Mouse (Mus musculus): ENCODE measurements around the gene Dchs2. TPM values are rescaled to one million over a fixed set of nuclear protein-coding genes. Genes with fewer than 3 reads are reported as not detected.

Gene Dchs2
- polyA plus RNA-seq, 2 experiments, result 1.7 to 2.1 TPM

DNA sequence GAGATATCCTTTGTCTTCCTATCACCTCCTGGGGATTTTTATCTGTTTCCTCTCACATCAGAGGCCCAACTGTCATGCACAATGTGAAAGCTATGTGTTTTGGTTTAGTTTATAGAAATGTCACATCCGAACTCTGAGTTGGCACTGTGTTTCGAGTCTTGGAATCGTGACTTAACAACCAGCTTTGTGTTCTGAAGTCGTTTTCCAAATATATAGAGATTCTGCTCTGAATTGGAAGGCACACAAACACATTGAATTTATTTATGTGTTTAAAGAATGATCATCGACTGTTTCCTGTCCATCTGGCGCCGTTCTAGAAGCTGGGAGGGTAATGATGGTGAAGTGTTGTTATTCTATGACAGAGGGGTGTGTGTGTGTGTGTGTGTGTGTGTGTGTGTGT is 84.8 kb downstream of the Dchs2 start:
- no peaks in the 10 kb centered on the region for H3K9me3 ChIP-seq (ENCODE audit: control insufficient read depth, low read length)
- no peak overlapping the region for H3K27ac ChIP-seq (replicated peaks; ENCODE audit: low read depth, low read length)
- H3K4me2 ChIP-seq (replicated peaks; ENCODE audit: low read depth, low read length, severe bottlenecking), result no peak overlapping the region
- H3K4me3 ChIP-seq (replicated peaks; ENCODE audit: low read length), result no peak overlapping the region
- H3K9ac ChIP-seq (ENCODE audit: low read depth, low read length, severe bottlenecking), result no peak overlapping the region
- H3K36me3 ChIP-seq (ENCODE audit: control insufficient read depth, insufficient read depth, low read length), result no peaks in the 10 kb centered on the region
- peak; percentile 22 for DNase-seq (ENCODE audit: low spot score)
- no peak for ATAC-seq (ENCODE audit: low FRiP score, low read depth)
- no peak for TF ChIP-seq POLR2A (IDR thresholded peaks at IDR 0.05; ENCODE audit: borderline replicate concordance, extremely low read depth, insufficient read depth, insufficient read length)
- no peaks in the 10 kb centered on the region for H3K27me3 ChIP-seq (ENCODE audit: control insufficient read depth, insufficient read depth, low read length)
- 55% methylated on average over 7 of the region's 7 CpGs for WGBS
- H3K4me1 ChIP-seq (ENCODE audit: control insufficient read depth, insufficient read depth, low read length), result peaks cover 16% of the 10 kb centered on the region

DNA sequence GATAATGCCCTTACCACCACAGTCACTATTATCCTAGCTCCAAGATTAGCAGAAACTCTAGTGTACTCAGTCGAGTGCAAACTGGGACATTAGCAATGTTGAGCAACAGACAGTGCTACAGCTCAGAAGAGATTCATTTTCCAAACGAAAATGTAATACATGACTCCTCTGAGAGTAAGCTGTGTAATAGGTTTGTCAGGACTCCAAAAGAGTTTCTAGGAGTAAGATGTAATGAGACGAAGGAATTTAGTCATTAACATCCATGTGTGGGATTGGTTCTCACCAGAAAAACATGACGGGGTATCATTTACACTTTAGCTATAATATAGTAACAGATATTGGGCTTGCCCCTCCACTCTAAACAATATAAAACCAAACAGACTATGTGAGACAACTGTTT is 90.3 kb downstream of the Dchs2 start:
- no peaks in the 10 kb centered on the region for H3K36me3 ChIP-seq (ENCODE audit: control insufficient read depth, insufficient read depth, low read length)
- no peak for TF ChIP-seq POLR2A (IDR thresholded peaks at IDR 0.05; ENCODE audit: borderline replicate concordance, extremely low read depth, insufficient read depth, insufficient read length)
- no peak overlapping the region for H3K27ac ChIP-seq (replicated peaks; ENCODE audit: low read depth, low read length)
- DNase-seq (ENCODE audit: low spot score) (peak; percentile 53), ATAC-seq (ENCODE audit: low FRiP score, low read depth) (peak; percentile 44)
- H3K27me3 ChIP-seq (ENCODE audit: control insufficient read depth, insufficient read depth, low read length), result no peaks in the 10 kb centered on the region
- WGBS, result 72% methylated on average over 4 of the region's 4 CpGs
- no peak overlapping the region for H3K4me2 ChIP-seq (replicated peaks; ENCODE audit: low read depth, low read length, severe bottlenecking)
- H3K9ac ChIP-seq (ENCODE audit: low read depth, low read length, severe bottlenecking), result no peak overlapping the region
- H3K4me3 ChIP-seq (replicated peaks; ENCODE audit: low read length), result no peak overlapping the region
- peaks cover 10% of the 10 kb centered on the region for H3K4me1 ChIP-seq (ENCODE audit: control insufficient read depth, insufficient read depth, low read length)
- H3K9me3 ChIP-seq (ENCODE audit: control insufficient read depth, low read length), result no peaks in the 10 kb centered on the region

DNA sequence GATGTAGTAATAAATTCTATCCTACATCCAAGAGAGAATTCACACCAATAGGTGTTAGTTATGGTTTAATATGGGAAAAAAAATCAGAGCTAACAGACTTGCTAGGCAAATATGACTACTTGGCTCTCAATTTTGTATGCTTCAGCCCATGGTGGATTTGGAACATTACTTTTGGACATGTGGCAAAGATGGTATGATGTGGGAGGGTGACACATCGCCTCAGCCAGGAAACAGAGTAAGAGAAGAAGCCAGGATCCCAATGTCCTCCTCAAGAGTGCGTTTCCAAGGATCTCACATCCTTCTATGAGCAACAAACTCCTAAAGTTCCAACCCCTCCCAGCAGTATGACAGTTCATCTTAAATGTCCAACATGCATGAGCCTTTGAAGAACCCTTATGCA is 92.4 kb downstream of the Dchs2 start:
- no peak for TF ChIP-seq POLR2A (IDR thresholded peaks at IDR 0.05; ENCODE audit: borderline replicate concordance, extremely low read depth, insufficient read depth, insufficient read length)
- H3K4me3 ChIP-seq (replicated peaks; ENCODE audit: low read length), result no peak overlapping the region
- H3K9me3 ChIP-seq (ENCODE audit: control insufficient read depth, low read length), result no peaks in the 10 kb centered on the region
- no peak overlapping the region for H3K4me2 ChIP-seq (replicated peaks; ENCODE audit: low read depth, low read length, severe bottlenecking)
- H3K36me3 ChIP-seq (ENCODE audit: control insufficient read depth, insufficient read depth, low read length), result no peaks in the 10 kb centered on the region
- H3K9ac ChIP-seq (ENCODE audit: low read depth, low read length, severe bottlenecking), result no peak overlapping the region
- H3K27me3 ChIP-seq (ENCODE audit: control insufficient read depth, insufficient read depth, low read length), result no peaks in the 10 kb centered on the region
- 90% methylated on average over 2 of the region's 2 CpGs for WGBS
- peaks cover 10% of the 10 kb centered on the region for H3K4me1 ChIP-seq (ENCODE audit: control insufficient read depth, insufficient read depth, low read length)
- ATAC-seq (ENCODE audit: low FRiP score, low read depth) (no peak), DNase-seq (ENCODE audit: low spot score) (no peak)
- no peak overlapping the region for H3K27ac ChIP-seq (replicated peaks; ENCODE audit: low read depth, low read length)

DNA sequence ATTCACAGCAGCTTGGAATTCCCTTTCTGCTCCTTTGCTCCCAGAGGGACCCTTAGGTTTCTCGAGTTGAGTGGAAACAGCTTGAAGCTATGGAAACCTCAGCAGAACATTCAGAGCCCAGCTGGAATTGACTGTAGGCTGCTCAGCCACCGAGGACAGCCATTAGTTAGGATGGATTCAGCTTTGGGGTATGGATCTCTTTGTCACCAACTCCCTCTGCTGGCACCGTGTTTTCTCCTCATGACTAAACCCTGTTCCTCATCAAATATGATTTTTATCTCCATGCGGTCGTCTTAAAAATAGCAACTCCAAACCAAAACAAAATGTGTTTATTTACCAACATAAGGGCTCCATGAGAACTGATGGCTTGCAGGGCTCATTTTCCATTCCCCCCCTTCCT is 94.4 kb downstream of the Dchs2 start:
- Histone ChIP-seq H3K4me3 (replicated peaks; ENCODE audit: low read length) (no peak overlapping the region), H3K27me3 (ENCODE audit: control insufficient read depth, insufficient read depth, low read length) (no peaks in the 10 kb centered on the region), H3K9me3 (ENCODE audit: control insufficient read depth, low read length) (no peaks in the 10 kb centered on the region), H3K36me3 (ENCODE audit: control insufficient read depth, insufficient read depth, low read length) (no peaks in the 10 kb centered on the region), H3K9ac (ENCODE audit: low read depth, low read length, severe bottlenecking) (no peak overlapping the region), H3K4me2 (replicated peaks; ENCODE audit: low read depth, low read length, severe bottlenecking) (no peak overlapping the region), H3K4me1 (ENCODE audit: control insufficient read depth, insufficient read depth, low read length) (peaks cover 10% of the 10 kb centered on the region), H3K27ac (replicated peaks; ENCODE audit: low read depth, low read length) (no peak overlapping the region)
- DNase-seq (ENCODE audit: low spot score) (peak; percentile 77), ATAC-seq (ENCODE audit: low FRiP score, low read depth) (peak; percentile 64; the same call in 1 of the 2 replicates)
- 48% methylated on average over 5 of the region's 5 CpGs for WGBS
- no peak for TF ChIP-seq POLR2A (IDR thresholded peaks at IDR 0.05; ENCODE audit: borderline replicate concordance, extremely low read depth, insufficient read depth, insufficient read length)

DNA sequence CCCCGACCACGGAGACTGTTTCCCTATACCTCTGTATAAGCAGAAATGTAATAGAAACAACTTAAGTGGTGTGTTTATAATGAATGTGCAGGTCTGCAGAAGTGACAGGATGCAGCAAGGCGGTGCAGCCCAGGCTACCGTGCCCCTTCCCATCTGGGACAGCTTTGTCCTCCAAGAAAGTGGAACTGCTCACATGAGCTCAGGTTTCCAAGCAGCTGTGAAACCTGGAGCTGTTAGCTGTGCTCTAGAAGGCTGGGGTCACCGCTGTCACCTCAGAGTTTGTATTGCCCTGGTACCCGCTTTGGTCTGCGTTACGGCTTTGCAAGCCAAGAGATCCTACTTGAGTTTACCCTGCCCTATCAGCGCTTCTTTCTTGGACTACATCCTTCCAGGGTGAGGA is 100.6 kb downstream of the Dchs2 start:
- H3K27me3 ChIP-seq (ENCODE audit: control insufficient read depth, insufficient read depth, low read length), result no peaks in the 10 kb centered on the region
- no peaks in the 10 kb centered on the region for H3K36me3 ChIP-seq (ENCODE audit: control insufficient read depth, insufficient read depth, low read length)
- no peak overlapping the region for H3K9ac ChIP-seq (ENCODE audit: low read depth, low read length, severe bottlenecking)
- ATAC-seq (ENCODE audit: low FRiP score, low read depth), result peak; percentile 47; the same call in 1 of the 2 replicates
- H3K4me1 ChIP-seq (ENCODE audit: control insufficient read depth, insufficient read depth, low read length), result peaks cover 5% of the 10 kb centered on the region; the same call in 1 of the 2 replicates
- H3K4me2 ChIP-seq (replicated peaks; ENCODE audit: low read depth, low read length, severe bottlenecking), result no peak overlapping the region
- TF ChIP-seq POLR2A (IDR thresholded peaks at IDR 0.05; ENCODE audit: borderline replicate concordance, extremely low read depth, insufficient read depth, insufficient read length), result no peak
- peak; percentile 9 for DNase-seq (ENCODE audit: low spot score)
- H3K27ac ChIP-seq (replicated peaks; ENCODE audit: low read depth, low read length), result no peak overlapping the region
- WGBS, result 50% methylated on average over 9 of the region's 9 CpGs
- H3K9me3 ChIP-seq (ENCODE audit: control insufficient read depth, low read length), result no peaks in the 10 kb centered on the region
- no peak overlapping the region for H3K4me3 ChIP-seq (replicated peaks; ENCODE audit: low read length)

DNA sequence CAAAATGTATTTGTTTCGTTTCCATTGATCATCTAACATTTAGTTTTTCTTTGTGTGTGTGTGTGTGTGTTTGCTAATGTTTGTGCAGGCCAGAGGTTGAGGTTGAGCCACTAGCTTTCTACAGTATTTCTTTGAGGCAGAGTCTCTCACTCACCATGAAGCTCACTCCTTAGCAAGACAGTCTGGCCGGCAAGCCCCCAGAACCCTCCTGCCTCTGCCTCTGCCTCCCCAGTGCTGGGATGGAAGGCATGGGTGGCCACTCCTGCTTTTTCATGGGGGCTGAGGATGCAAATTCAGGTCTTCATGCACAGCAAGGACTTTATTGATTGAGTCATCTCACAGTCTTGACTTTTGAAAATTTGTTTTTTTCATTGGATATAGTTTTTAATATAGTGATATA is 102.6 kb downstream of the Dchs2 start:
- Histone ChIP-seq H3K9me3 (ENCODE audit: control insufficient read depth, low read length) (no peaks in the 10 kb centered on the region), H3K36me3 (ENCODE audit: control insufficient read depth, insufficient read depth, low read length) (no peaks in the 10 kb centered on the region), H3K4me3 (replicated peaks; ENCODE audit: low read length) (no peak overlapping the region), H3K27ac (replicated peaks; ENCODE audit: low read depth, low read length) (no peak overlapping the region), H3K4me1 (ENCODE audit: control insufficient read depth, insufficient read depth, low read length) (peaks cover 5% of the 10 kb centered on the region; the same call in 1 of the 2 replicates), H3K27me3 (ENCODE audit: control insufficient read depth, insufficient read depth, low read length) (no peaks in the 10 kb centered on the region), H3K4me2 (replicated peaks; ENCODE audit: low read depth, low read length, severe bottlenecking) (no peak overlapping the region), H3K9ac (ENCODE audit: low read depth, low read length, severe bottlenecking) (no peak overlapping the region)
- DNase-seq (ENCODE audit: low spot score), result no peak
- ATAC-seq (ENCODE audit: low FRiP score, low read depth), result no peak
- no peak for TF ChIP-seq POLR2A (IDR thresholded peaks at IDR 0.05; ENCODE audit: borderline replicate concordance, extremely low read depth, insufficient read depth, insufficient read length)
- 86% methylated on average over 2 of the region's 2 CpGs for WGBS
